ENCODE assay signal across 13 mouse cellular contexts in genomic region chr5:142178164-142178563, GRCm38 (mm10).
DNase-seq lines count a peak whose midpoint lies in the region; ATAC-seq lines count a peak whose summit lies in the region.
"Had no signal": no experiment of that assay in that cellular context is flagged by ENCODE, and none has a peak within 500 bp of the region (broad histone marks: within the 10 kb centered on the region; RNA-seq: fewer than 3 reads in every experiment).

No protein-coding gene starts in this region.

- peak overlapping the region; percentile 65 for H3K27ac ChIP-seq in hindbrain, embryonic 14.5 days
- 0 out of 2 replicates have a peak overlapping the region, but pooled peaks have one; percentile 28 for H3K27ac ChIP-seq in midbrain, embryonic 10.5 days (replicated peaks)
- H3K27ac ChIP-seq: liver, embryonic 12.5 days; macrophage had no signal

- peak; percentile 15 for DNase-seq in layer of hippocampus, adult 11-12 months (ENCODE audit: low spot score)
- DNase-seq in layer of hippocampus, postnatal 10 days (ENCODE audit: low spot score in 2 of 2): no peak
- DNase-seq in hindbrain, embryonic 14.5 days (ENCODE audit: low spot score): peak; percentile 55
- no peak for DNase-seq in midbrain, embryonic 10.5 days (ENCODE audit: low spot score)
- DNase-seq in right cerebral cortex, postnatal 14 days: peak; percentile 19
- DNase-seq in thymus, postnatal 36 days: no peak
- DNase-seq in adrenal gland, adult 2 months: no peak
- DNase-seq in kidney, adult 18-20 months: no peak
- DNase-seq: adrenal gland, postnatal 14 days; B cell, adult 2 months; cerebellum, adult 8-10 months had no signal

- ATAC-seq in hindbrain, embryonic 14.5 days (ENCODE audit: low FRiP score): no peak
- ATAC-seq: liver, embryonic 12.5 days had no signal

- no peak overlapping the region for H3K4me3 ChIP-seq in hindbrain, embryonic 14.5 days (replicated peaks; ENCODE audit: low read length)
- no peak overlapping the region for H3K4me3 ChIP-seq in midbrain, embryonic 10.5 days
- H3K4me3 ChIP-seq: liver, embryonic 12.5 days had no signal

- H3K9me3 ChIP-seq in hindbrain, embryonic 14.5 days (ENCODE audit: control insufficient read depth, low read length): 0 out of 2 replicates have a peak, but pooled peaks cover 4% of the 10 kb centered on the region
- no peaks in the 10 kb centered on the region; the same call in 1 of the 2 replicates for H3K9me3 ChIP-seq in midbrain, embryonic 10.5 days (replicated peaks)
- H3K9me3 ChIP-seq: liver, embryonic 12.5 days had no signal

- H3K4me2 ChIP-seq in hindbrain, embryonic 14.5 days (replicated peaks): no peak overlapping the region
- H3K4me2 ChIP-seq: liver, embryonic 12.5 days had no signal

- H3K9ac ChIP-seq in hindbrain, embryonic 14.5 days: no peak overlapping the region
- H3K9ac ChIP-seq: liver, embryonic 12.5 days had no signal

- peaks cover 37% of the 10 kb centered on the region for H3K27me3 ChIP-seq in hindbrain, embryonic 14.5 days (ENCODE audit: control insufficient read depth, insufficient read depth, low read length)
- peaks cover 85% of the 10 kb centered on the region for H3K27me3 ChIP-seq in midbrain, embryonic 10.5 days (ENCODE audit: low read depth, poor library complexity, severe bottlenecking)
- H3K27me3 ChIP-seq: liver, embryonic 12.5 days had no signal

- 26% methylated on average over 8 of the region's 8 CpGs for WGBS in hindbrain, embryonic 14.5 days
- 74% methylated on average over 8 of the region's 8 CpGs for WGBS in midbrain, embryonic 10.5 days

- H3K36me3 ChIP-seq in hindbrain, embryonic 14.5 days (replicated peaks; ENCODE audit: control insufficient read depth, insufficient read depth): no peaks in the 10 kb centered on the region
- no peaks in the 10 kb centered on the region for H3K36me3 ChIP-seq in midbrain, embryonic 10.5 days
- H3K36me3 ChIP-seq: liver, embryonic 12.5 days had no signal

- peaks cover 36% of the 10 kb centered on the region for H3K4me1 ChIP-seq in hindbrain, embryonic 14.5 days (replicated peaks; ENCODE audit: control insufficient read depth, insufficient read depth, low read length)
- H3K4me1 ChIP-seq in midbrain, embryonic 10.5 days: peaks cover 38% of the 10 kb centered on the region
- H3K4me1 ChIP-seq: liver, embryonic 12.5 days had no signal

Comparison
In these comparisons a context has a peak if more than half of its experiments do, and no peak if none do; other contexts are left out.
1. DNase-seq: peak in layer of hippocampus, adult 11-12 months (single experiment), hindbrain, embryonic 14.5 days (single experiment) and right cerebral cortex, postnatal 14 days (single experiment); none in layer of hippocampus, postnatal 10 days (0 of 2), midbrain, embryonic 10.5 days (single experiment), thymus, postnatal 36 days (0 of 2), adrenal gland, adult 2 months (single experiment) and kidney, adult 18-20 months (single experiment).